Mouse (Mus musculus) forebrain, embryonic 14.5 days (tissue): ENCODE data around the gene Trim80. TPM values are rescaled to one million over a fixed set of nuclear protein-coding genes. Genes with fewer than 3 reads are reported as not detected.

Experiments used
- ATAC-seq: fragments of 200-750 bp; cut with Nextera tagmentation; 2 replicates; pipeline ENCODE4 v1.8.0; 2017; ENCODE audit warnings: mild to moderate bottlenecking, moderate library complexity
- DNase-seq: peaks from one replicate; pipeline ENCODE4 v3.0.0-alpha.2; 2015; ENCODE audit warnings: low spot score
- H3K27ac ChIP-seq: fragments of 300-500 bp; sonication (generic); 2 replicates; pipeline ENCODE4 v1.5.1; 2014; ENCODE audit warnings: low read depth, mild to moderate bottlenecking, control low read depth, low read length, moderate library complexity
- H3K27me3 ChIP-seq: fragments of 300-500 bp; sonication (generic); replicated peaks from 2 replicates; pipeline ENCODE4 v1.6.1; 2014; ENCODE audit warnings: low read length, control low read depth, mixed read lengths; ENCODE audit not compliant: control insufficient read depth, insufficient read depth
- H3K36me3 ChIP-seq: fragments of 300-500 bp; sonication (generic); 2 replicates; pipeline ENCODE4 v1.6.1; 2014; ENCODE audit warnings: low read length, control low read depth; ENCODE audit not compliant: control insufficient read depth, insufficient read depth
- H3K4me1 ChIP-seq: fragments of 300-500 bp; sonication (generic); 2 replicates; pipeline ENCODE4 v1.6.1; 2014; ENCODE audit warnings: antibody characterized with exemption, low read length, control low read depth; ENCODE audit not compliant: control insufficient read depth, insufficient read depth
- H3K4me2 ChIP-seq: fragments of 300-500 bp; sonication (generic); 2 replicates; pipeline ENCODE4 v1.6.1; 2014; ENCODE audit warnings: mild to moderate bottlenecking, control low read depth, low read length
- H3K4me3 ChIP-seq: fragments of 300-500 bp; sonication (generic); 2 replicates; pipeline ENCODE4 v1.5.1; 2014; ENCODE audit warnings: low read depth, low read length, control low read depth
- H3K9ac ChIP-seq: fragments of 300-500 bp; sonication (generic); 2 replicates; pipeline ENCODE4 v1.6.1; 2014; ENCODE audit warnings: mild to moderate bottlenecking, low read length, control low read depth, moderate library complexity
- H3K9me3 ChIP-seq: fragments of 300-500 bp; sonication (generic); replicated peaks from 2 replicates; pipeline ENCODE4 v1.6.1; 2016; ENCODE audit warnings: low read length, control low read depth, mixed read lengths; ENCODE audit not compliant: control insufficient read depth
- WGBS: fragments of 180-500 bp; shearing (Covaris S2); extraction: QIAGEN DNeasy Blood & Tissue Kit; methylation state at CpG from one replicate; pipeline ENCODE4 v1.1.7; 2014; 5-methylcytosine and 5-hydroxymethylcytosine counted together
- polyA plus RNA-seq: library from polyadenylated mRNA; unstranded; fragments of >200 nt; fragmentation: Nextera tagmentation; extraction: Ambion mirVana; gene quantifications from 2 replicates; pipeline ENCODE4 v1.2.1, GENCODE M21; 2014

Trim80 gene
- polyA plus RNA-seq, 1 experiment from 2014 or later, result not detected

GRCm38 (mm10) chr11:115437571-115438122, 2.7 kb upstream of the Trim80 start:
- Histone ChIP-seq H3K9ac (no peak overlapping the region), H3K4me3 (no peak overlapping the region), H3K4me2 (no peak overlapping the region), H3K27ac (no peak overlapping the region), H3K9me3 (no peaks in the 10 kb centered on the region), H3K4me1 (peaks cover 3% of the 10 kb centered on the region; the same call in 1 of the 2 replicates), H3K27me3 (no peaks in the 10 kb centered on the region), H3K36me3 (peaks cover 7% of the 10 kb centered on the region)
- DNase-seq (no peak), ATAC-seq (no peak)
- 81% methylated on average over 5 of the region's 5 CpGs for WGBS

GRCm38 (mm10) chr11:115439326-115439725, 1.0 kb upstream of the Trim80 start:
- no peaks in the 10 kb centered on the region for H3K36me3 ChIP-seq
- no peaks in the 10 kb centered on the region for H3K27me3 ChIP-seq
- peaks cover 3% of the 10 kb centered on the region; the same call in 1 of the 2 replicates for H3K4me1 ChIP-seq
- H3K4me2 ChIP-seq, result no peak overlapping the region
- H3K9ac ChIP-seq, result no peak overlapping the region
- H3K4me3 ChIP-seq, result no peak overlapping the region
- H3K9me3 ChIP-seq, result no peaks in the 10 kb centered on the region
- ATAC-seq (no peak), DNase-seq (no peak)
- WGBS, result 92% methylated on average over 3 of the region's 3 CpGs
- no peak overlapping the region for H3K27ac ChIP-seq

GRCm38 (mm10) chr11:115441417-115441816, 1.1 kb downstream of the Trim80 start:
- H3K9me3 ChIP-seq, result no peaks in the 10 kb centered on the region
- H3K4me3 ChIP-seq, result no peak overlapping the region
- 57% methylated on average over 15 of the region's 15 CpGs for WGBS
- H3K4me2 ChIP-seq, result no peak overlapping the region
- H3K4me1 ChIP-seq, result no peaks in the 10 kb centered on the region
- no peak overlapping the region for H3K27ac ChIP-seq
- no peak for DNase-seq
- no peaks in the 10 kb centered on the region for H3K27me3 ChIP-seq
- no peaks in the 10 kb centered on the region for H3K36me3 ChIP-seq
- ATAC-seq, result no peak
- H3K9ac ChIP-seq, result no peak overlapping the region

- no peaks in the 10 kb centered on the region for H3K9me3 ChIP-seq
- H3K27me3 ChIP-seq, result no peaks in the 10 kb centered on the region
- H3K27ac ChIP-seq, result no peak overlapping the region
- 86% methylated on average over 3 of the region's 3 CpGs for WGBS
- ATAC-seq, result no peak
- H3K4me3 ChIP-seq, result no peak overlapping the region
- no peak overlapping the region for H3K9ac ChIP-seq
- H3K4me1 ChIP-seq, result no peaks in the 10 kb centered on the region
- no peak overlapping the region for H3K4me2 ChIP-seq
- no peak for DNase-seq
- no peaks in the 10 kb centered on the region for H3K36me3 ChIP-seq
These were observed 6.6 kb downstream of the Trim80 start for GRCm38 (mm10) chr11:115446906-115447305.

- no peak for ATAC-seq
- 90% methylated on average over 11 of the region's 11 CpGs for WGBS
- no peak for DNase-seq
These were observed 7.1 kb downstream of the Trim80 start for GRCm38 (mm10) chr11:115447321-115447885.

GRCm38 (mm10) chr11:115448075-115448474, 7.7 kb downstream of the Trim80 start:
- no peak overlapping the region for H3K27ac ChIP-seq
- no peaks in the 10 kb centered on the region for H3K36me3 ChIP-seq
- H3K4me1 ChIP-seq, result no peaks in the 10 kb centered on the region
- WGBS, result 87% methylated on average over 16 of the region's 16 CpGs
- no peak overlapping the region for H3K4me3 ChIP-seq
- no peak for ATAC-seq
- H3K4me2 ChIP-seq, result no peak overlapping the region
- DNase-seq, result no peak
- no peak overlapping the region for H3K9ac ChIP-seq
- H3K27me3 ChIP-seq, result no peaks in the 10 kb centered on the region
- H3K9me3 ChIP-seq, result no peaks in the 10 kb centered on the region

More at GRCm38 (mm10) chr11:115447321-115447885, 7.1 kb downstream of the Trim80 start:
- Histone ChIP-seq H3K4me3 (no peak overlapping the region), H3K4me2 (no peak overlapping the region), H3K9me3 (no peaks in the 10 kb centered on the region), H3K9ac (no peak overlapping the region), H3K36me3 (no peaks in the 10 kb centered on the region), H3K27me3 (no peaks in the 10 kb centered on the region), H3K27ac (no peak overlapping the region), H3K4me1 (no peaks in the 10 kb centered on the region)

- H3K4me2 ChIP-seq, result no peak overlapping the region
- DNase-seq (no peak), ATAC-seq (no peak)
- no peaks in the 10 kb centered on the region for H3K36me3 ChIP-seq
- no peak overlapping the region for H3K27ac ChIP-seq
- 69% methylated on average over 7 of the region's 7 CpGs for WGBS
- no peaks in the 10 kb centered on the region for H3K4me1 ChIP-seq
- H3K4me3 ChIP-seq, result no peak overlapping the region
- no peak overlapping the region for H3K9ac ChIP-seq
- no peaks in the 10 kb centered on the region for H3K27me3 ChIP-seq
- H3K9me3 ChIP-seq, result no peaks in the 10 kb centered on the region
These were observed 8.7 kb downstream of the Trim80 start for GRCm38 (mm10) chr11:115448998-115449397.

GRCm38 (mm10) chr11:115450176-115450575, 9.8 kb downstream of the Trim80 start:
- WGBS, result 94% methylated on average over 7 of the region's 7 CpGs
- ATAC-seq, result no peak
- H3K9ac ChIP-seq, result no peak overlapping the region
- DNase-seq, result no peak
- H3K9me3 ChIP-seq, result no peaks in the 10 kb centered on the region
- H3K4me2 ChIP-seq, result no peak overlapping the region
- H3K36me3 ChIP-seq, result no peaks in the 10 kb centered on the region
- no peaks in the 10 kb centered on the region for H3K27me3 ChIP-seq
- H3K4me3 ChIP-seq, result no peak overlapping the region
- H3K4me1 ChIP-seq, result no peaks in the 10 kb centered on the region
- no peak overlapping the region for H3K27ac ChIP-seq

GRCm38 (mm10) chr11:115451781-115452241, 11.5 kb downstream of the Trim80 start:
- Histone ChIP-seq H3K4me1 (no peaks in the 10 kb centered on the region), H3K27me3 (no peaks in the 10 kb centered on the region), H3K9me3 (no peaks in the 10 kb centered on the region), H3K27ac (no peak overlapping the region), H3K36me3 (no peaks in the 10 kb centered on the region), H3K9ac (no peak overlapping the region), H3K4me3 (no peak overlapping the region), H3K4me2 (no peak overlapping the region)
- DNase-seq, result no peak
- no peak for ATAC-seq
- WGBS, result 83% methylated on average over 8 of the region's 8 CpGs
